Mouse (Mus musculus) hindlimb bud, embryonic 11.5 days (tissue): ENCODE data around the gene Atp6v0e.

Source experiments
- DNase-seq: peaks from one replicate; pipeline ENCODE4 v3.0.0-alpha.2; 2012; ENCODE audit warnings: low read depth, low spot score; ENCODE audit errors: extremely low spot score

The Atp6v0e gene

GRCm38 (mm10) chr17:26677711-26678637 is 14.9 kb downstream of the Atp6v0e start:
- DNase-seq = no peak

- DNase-seq = no peak
These were observed 18.2 kb downstream of the Atp6v0e start for GRCm38 (mm10) chr17:26681276-26681675.

GRCm38 (mm10) chr17:26686334-26687000 is 23.4 kb downstream of the Atp6v0e start:
- DNase-seq = no peak

GRCm38 (mm10) chr17:26688795-26689735 is 26.0 kb downstream of the Atp6v0e start:
- no peak for DNase-seq

GRCm38 (mm10) chr17:26689810-26690209 is 26.8 kb downstream of the Atp6v0e start:
- no peak for DNase-seq

- no peak for DNase-seq
These were observed 27.2 kb downstream of the Atp6v0e start for GRCm38 (mm10) chr17:26690236-26690635.

- DNase-seq = no peak
These were observed 28.1 kb downstream of the Atp6v0e start for GRCm38 (mm10) chr17:26691110-26691509.

- no peak for DNase-seq
These were observed 30.4 kb downstream of the Atp6v0e start for GRCm38 (mm10) chr17:26693424-26693823.

- no peak for DNase-seq
These were observed 31.1 kb downstream of the Atp6v0e start for GRCm38 (mm10) chr17:26694171-26694570.

- DNase-seq = no peak
These were observed 32.2 kb downstream of the Atp6v0e start for GRCm38 (mm10) chr17:26695193-26695592.

- no peak for DNase-seq
These were observed 35.8 kb downstream of the Atp6v0e start for GRCm38 (mm10) chr17:26698846-26699245.

- DNase-seq = no peak
These were observed 37.0 kb downstream of the Atp6v0e start for GRCm38 (mm10) chr17:26699819-26700616.

- DNase-seq = no peak
These were observed 38.5 kb downstream of the Atp6v0e start for GRCm38 (mm10) chr17:26701565-26701964.

GRCm38 (mm10) chr17:26702621-26703020 is 39.6 kb downstream of the Atp6v0e start:
- no peak for DNase-seq

GRCm38 (mm10) chr17:26703671-26704070 is 40.6 kb downstream of the Atp6v0e start:
- DNase-seq = no peak

- DNase-seq = no peak
These were observed 42.7 kb downstream of the Atp6v0e start for GRCm38 (mm10) chr17:26705463-26706359.

- no peak for DNase-seq
These were observed 44.0 kb downstream of the Atp6v0e start for GRCm38 (mm10) chr17:26707066-26707465.

- no peak for DNase-seq
These were observed 45.5 kb downstream of the Atp6v0e start for GRCm38 (mm10) chr17:26708499-26708898.

GRCm38 (mm10) chr17:26708993-26709590 is 46.1 kb downstream of the Atp6v0e start:
- DNase-seq = no peak
